Mouse (Mus musculus) megakaryocyte-erythroid progenitor cell, adult 5 weeks (primary cell): ENCODE measurements around the gene Gm3055. TPM values are rescaled to one million over a fixed set of nuclear protein-coding genes. Genes with fewer than 3 reads are reported as not detected.

Source experiments
- polyA plus RNA-seq: library from polyadenylated mRNA; stranded (reverse); fragments of >175 nt; gene quantifications from 2 replicates; pipeline ENCODE4 v1.2.3, GENCODE M21; 2012

The Gm3055 gene
- polyA plus RNA-seq = 0.04 TPM in 1 of 2 replicates, not detected in the other

GRCm38 (mm10) chr10:81770506-81771403 is at the start of gene Gm3055:
TSS of gene Gm3055 (minus strand) at chr10:81771161.

GRCm38 (mm10) chr10:81811899-81812298 is 40.9 kb upstream of the Gm3055 start, which contains the start of gene Gm4767:
TSS of gene Gm4767 (plus strand) at chr10:81812186.

GRCm38 (mm10) chr10:81704531-81705301 is 66.2 kb downstream of the Gm3055 start, which contains the start of gene Zfp433:
TSS of gene Zfp433 (plus strand) at chr10:81704825.

Other genes starting within 250 kb of the Gm3055 start
- gene Gna15, start 246.9 kb downstream of the Gm3055 start, polyA plus RNA-seq = 62.5 and 63.6 TPM in 2 replicates
- gene Gna11, start 226.0 kb downstream of the Gm3055 start, polyA plus RNA-seq = 12.9 and 13.1 TPM in 2 replicates
- 1,582 and 1,630 TPM in 2 replicates for gene Aes, start 211.7 kb downstream of the Gm3055 start, polyA plus RNA-seq
- gene Tle2, start 196.6 kb downstream of the Gm3055 start, polyA plus RNA-seq = 19.6 and 35.0 TPM in 2 replicates
- gene Tle6, start 170.1 kb downstream of the Gm3055 start, polyA plus RNA-seq = 28.2 and 41.6 TPM in 2 replicates
- 0.09 and 0.15 TPM in 2 replicates for gene BC025920, start 164.9 kb downstream of the Gm3055 start, polyA plus RNA-seq
- gene Sirt6, start 143.4 kb downstream of the Gm3055 start, polyA plus RNA-seq = 75.3 and 78.0 TPM in 2 replicates
- 5.9 and 7.5 TPM in 2 replicates for gene Ankrd24, start 142.6 kb downstream of the Gm3055 start, polyA plus RNA-seq
- gene Gm10778, start 122.1 kb downstream of the Gm3055 start, polyA plus RNA-seq = 0.09 and 0.13 TPM in 2 replicates
- 0.27 TPM in 1 of 2 replicates, not detected in the other for gene Zfp433, start 66.3 kb downstream of the Gm3055 start, polyA plus RNA-seq
- gene Gm4767, start 41.0 kb upstream of the Gm3055 start, polyA plus RNA-seq = not detected in 2 replicates
- gene Gm32687, start 92.8 kb upstream of the Gm3055 start, polyA plus RNA-seq = 0.04 and 0.21 TPM in 2 replicates
- gene Zfp781, start 159.3 kb upstream of the Gm3055 start, polyA plus RNA-seq = 0.04 TPM in 1 of 2 replicates, not detected in the other